Mouse (Mus musculus): ENCODE measurements around the gene Ctsw. TPM values are rescaled to one million over a fixed set of nuclear protein-coding genes. Genes with fewer than 3 reads are reported as not detected.

Ctsw gene
- polyA plus RNA-seq (2012; rRNA removed) = 2.9 and 3.7 TPM in 2 replicates

DNA sequence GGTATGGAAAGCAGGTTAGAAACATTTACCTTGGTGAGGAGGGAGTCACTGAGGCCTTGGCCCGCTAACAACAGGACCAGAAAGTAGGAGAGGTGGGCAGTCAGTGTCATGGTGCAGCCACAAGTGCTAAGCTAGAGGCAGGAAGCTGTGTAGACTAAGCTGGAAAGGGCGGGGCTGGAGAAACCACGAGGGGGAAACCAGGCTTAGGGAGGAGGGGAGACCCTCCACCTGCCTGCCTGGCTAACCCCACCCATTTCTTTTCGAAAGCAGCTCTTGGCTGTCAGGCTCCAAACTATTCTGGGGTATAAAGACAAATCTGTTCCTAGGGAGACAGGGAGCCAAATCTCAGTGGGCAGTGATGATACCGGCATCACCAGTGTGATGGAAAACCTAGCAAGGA lies at the start of gene Ctsw:
Gene Ctsw, minus strand, starts transcription at position 134 of the 400 bp plus-strand sequence.
- DNase-seq (ENCODE audit: low read depth) = no peak
- no peak for TF ChIP-seq CTCF (IDR thresholded peaks at IDR 0.05; ENCODE audit: borderline replicate concordance, extremely low read depth, insufficient read depth, insufficient read length)
- TF ChIP-seq POLR2A (IDR thresholded peaks at IDR 0.05; ENCODE audit: borderline replicate concordance, extremely low read depth, insufficient read depth, insufficient read length, poor library complexity, severe bottlenecking) = no peak

DNA sequence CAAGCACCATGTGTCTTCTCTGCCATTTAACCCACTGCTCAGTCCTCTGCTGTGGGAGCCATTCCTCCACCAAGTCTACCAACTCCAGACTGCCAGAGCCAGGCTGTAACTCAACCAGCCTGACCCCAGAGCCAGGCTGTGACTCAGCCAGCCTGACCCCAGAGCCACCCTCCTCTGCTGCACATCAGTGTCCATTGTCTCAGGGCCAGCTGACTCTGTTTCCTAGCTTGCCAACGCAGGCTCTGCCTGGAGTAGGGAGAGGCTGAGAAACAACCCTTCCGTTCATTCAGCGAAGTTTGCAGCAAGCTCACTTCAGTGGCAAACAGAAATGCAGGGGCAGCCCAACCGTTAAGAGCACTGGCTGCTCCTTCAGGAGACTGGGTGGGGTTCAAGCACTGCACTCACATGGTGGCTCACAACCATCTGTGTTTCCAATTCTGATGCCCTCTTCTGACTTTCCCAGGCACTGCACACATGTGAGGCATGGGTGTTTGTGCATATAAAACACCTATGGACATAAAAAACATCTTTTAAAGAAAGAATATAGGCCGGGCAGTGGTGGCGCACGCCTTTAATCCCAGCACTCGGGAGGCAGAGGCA lies 48.7 kb upstream of the Ctsw start:
- TF ChIP-seq CTCF (IDR thresholded peaks at IDR 0.05; ENCODE audit: borderline replicate concordance, extremely low read depth, insufficient read depth, insufficient read length) = no peak
- TF ChIP-seq POLR2A (IDR thresholded peaks at IDR 0.05; ENCODE audit: borderline replicate concordance, extremely low read depth, insufficient read depth, insufficient read length, poor library complexity, severe bottlenecking) = no peak
- no peak for DNase-seq (ENCODE audit: low read depth)

DNA sequence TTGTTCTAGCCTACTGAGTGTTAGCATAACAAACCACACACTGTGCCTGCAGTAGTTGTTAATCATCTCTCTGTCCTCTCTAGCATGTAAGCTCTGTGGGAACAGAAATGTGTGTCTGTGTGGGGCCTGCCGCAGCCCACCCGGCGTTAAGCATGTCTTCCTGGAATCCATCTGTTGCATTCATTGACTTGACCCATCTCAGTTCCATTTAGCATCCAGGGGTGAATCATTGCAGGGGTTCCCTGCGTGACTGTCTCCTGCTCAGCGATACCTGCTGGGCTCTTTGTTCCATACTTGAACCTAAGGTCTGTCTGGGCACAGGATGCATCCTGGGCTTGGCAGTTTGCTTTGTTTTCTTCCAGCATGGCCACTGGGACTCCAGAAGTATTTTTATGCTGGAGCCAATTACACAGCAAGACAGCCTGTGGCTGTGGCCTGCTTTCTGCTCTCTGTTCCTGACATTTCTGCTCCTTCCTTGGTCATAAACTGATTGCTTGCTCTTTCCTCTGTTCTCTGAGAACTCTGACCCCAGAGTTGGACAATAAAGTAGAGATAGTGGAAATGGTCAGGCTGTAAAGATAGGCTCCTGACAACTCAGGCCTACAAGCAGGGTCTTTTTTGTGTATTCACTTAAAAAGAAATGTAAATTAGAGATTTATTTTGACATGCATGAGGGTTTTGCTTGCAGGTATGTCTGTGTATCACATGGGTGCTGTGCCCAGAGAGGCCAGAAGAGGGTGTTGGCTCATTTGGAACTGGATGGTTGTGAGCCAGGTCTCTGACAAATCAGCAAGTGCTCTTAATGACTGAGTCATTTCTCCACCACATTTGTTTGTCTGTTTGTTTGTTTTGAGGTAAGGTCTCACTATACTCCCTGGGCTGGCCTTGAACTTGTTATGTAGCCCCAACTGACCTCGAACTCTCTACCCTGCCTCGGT lies 47.8 kb upstream of the Ctsw start:
- DNase-seq (ENCODE audit: low read depth) = no peak
- TF ChIP-seq POLR2A (IDR thresholded peaks at IDR 0.05; ENCODE audit: borderline replicate concordance, extremely low read depth, insufficient read depth, insufficient read length, poor library complexity, severe bottlenecking) = no peak
- no peak for TF ChIP-seq CTCF (IDR thresholded peaks at IDR 0.05; ENCODE audit: borderline replicate concordance, extremely low read depth, insufficient read depth, insufficient read length)

DNA sequence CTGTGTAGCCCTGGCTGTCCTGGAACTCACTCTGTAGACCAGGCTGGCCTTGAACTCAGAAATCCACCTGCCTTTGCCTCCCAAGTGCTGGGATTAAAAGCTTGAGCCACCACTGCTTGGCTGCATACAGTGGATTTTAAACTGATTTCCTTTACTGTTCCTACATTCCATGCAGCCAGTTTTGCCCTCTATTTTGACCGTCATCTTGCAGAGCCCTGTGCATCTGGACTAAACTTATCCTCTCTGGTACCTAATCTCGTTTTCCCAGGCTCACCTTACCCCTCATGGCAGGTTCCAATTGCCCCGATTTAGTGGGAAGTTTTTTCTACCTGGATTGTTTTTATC lies 44.7 kb upstream of the Ctsw start:
- no peak for DNase-seq (ENCODE audit: low read depth)
- TF ChIP-seq CTCF (IDR thresholded peaks at IDR 0.05; ENCODE audit: borderline replicate concordance, extremely low read depth, insufficient read depth, insufficient read length) (no peak), POLR2A (IDR thresholded peaks at IDR 0.05; ENCODE audit: borderline replicate concordance, extremely low read depth, insufficient read depth, insufficient read length, poor library complexity, severe bottlenecking) (no peak)

DNA sequence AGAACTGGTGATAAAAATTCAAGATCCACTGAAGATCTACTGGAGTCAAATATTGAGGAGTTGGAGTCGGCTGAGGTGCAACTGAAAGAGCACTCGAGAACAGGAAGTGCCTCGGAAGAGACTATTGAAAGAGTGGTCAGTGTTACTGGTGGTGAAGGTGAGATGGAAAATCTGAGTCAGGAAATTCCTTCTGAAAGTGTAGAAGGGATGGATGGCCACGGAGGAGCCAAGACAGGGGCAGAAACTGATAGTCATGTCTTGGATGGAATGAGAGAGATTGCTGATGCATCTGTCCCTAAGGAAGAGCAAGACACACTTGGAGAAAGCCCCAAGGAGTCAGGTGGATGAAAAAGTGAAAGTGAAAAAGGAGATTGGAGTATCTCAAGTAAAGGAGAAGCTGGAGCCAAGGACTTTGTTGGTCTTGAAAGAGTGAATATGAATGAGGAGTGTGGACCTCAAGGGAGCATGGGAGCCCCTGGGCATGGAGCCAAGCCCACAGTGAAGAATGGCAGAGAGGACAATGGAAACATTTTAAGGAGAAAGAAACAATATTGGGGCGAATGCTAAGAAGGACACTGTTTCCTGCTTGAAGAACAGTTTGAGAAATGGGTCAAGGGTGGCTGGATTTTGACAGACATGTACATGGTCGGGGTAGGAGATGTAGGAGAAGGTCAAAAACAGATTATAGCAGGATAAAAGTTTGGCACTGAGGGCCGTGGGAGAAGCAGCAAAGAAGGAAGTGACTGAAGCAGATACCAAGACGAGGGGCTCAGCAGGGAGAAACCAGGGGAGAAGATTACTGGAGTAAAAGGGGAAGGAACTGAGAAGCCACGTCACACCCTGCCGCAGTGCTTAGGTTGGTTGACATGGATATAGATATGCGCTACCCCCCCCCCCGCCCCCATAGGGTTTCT lies 44.0 kb upstream of the Ctsw start:
- TF ChIP-seq CTCF (IDR thresholded peaks at IDR 0.05; ENCODE audit: borderline replicate concordance, extremely low read depth, insufficient read depth, insufficient read length) = no peak
- no peak for TF ChIP-seq POLR2A (IDR thresholded peaks at IDR 0.05; ENCODE audit: borderline replicate concordance, extremely low read depth, insufficient read depth, insufficient read length, poor library complexity, severe bottlenecking)
- peak; percentile 55 for DNase-seq (ENCODE audit: low read depth)

DNA sequence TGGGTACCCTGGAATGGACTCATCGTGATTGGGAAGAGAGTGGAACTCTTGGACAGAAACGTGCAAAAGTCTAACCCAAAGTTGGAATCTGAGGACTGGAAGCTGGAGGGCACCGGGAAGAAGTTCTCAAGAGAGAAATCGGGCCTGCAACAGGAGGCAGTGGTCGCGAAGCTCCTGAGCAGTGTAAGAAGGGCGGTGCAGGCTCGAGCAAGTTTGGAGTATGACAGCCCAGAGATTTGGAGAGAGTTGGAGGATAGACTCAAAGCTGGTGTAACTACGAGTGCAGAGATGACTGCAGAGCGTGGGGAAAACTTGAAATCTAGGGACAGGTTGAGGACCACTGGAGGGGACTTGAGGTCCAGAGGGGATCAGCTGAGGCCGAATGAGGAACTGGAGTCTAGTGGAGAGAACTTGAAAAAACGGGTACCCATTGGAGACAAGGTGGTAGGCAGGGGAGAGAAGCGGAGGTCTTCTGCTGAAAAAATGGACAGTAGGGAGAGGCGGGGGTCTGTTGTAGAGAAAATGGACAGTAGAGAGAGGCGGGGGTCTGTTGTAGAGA lies 42.8 kb upstream of the Ctsw start:
- no peak for DNase-seq (ENCODE audit: low read depth)
- TF ChIP-seq CTCF (IDR thresholded peaks at IDR 0.05; ENCODE audit: borderline replicate concordance, extremely low read depth, insufficient read depth, insufficient read length) = no peak
- no peak for TF ChIP-seq POLR2A (IDR thresholded peaks at IDR 0.05; ENCODE audit: borderline replicate concordance, extremely low read depth, insufficient read depth, insufficient read length, poor library complexity, severe bottlenecking)

DNA sequence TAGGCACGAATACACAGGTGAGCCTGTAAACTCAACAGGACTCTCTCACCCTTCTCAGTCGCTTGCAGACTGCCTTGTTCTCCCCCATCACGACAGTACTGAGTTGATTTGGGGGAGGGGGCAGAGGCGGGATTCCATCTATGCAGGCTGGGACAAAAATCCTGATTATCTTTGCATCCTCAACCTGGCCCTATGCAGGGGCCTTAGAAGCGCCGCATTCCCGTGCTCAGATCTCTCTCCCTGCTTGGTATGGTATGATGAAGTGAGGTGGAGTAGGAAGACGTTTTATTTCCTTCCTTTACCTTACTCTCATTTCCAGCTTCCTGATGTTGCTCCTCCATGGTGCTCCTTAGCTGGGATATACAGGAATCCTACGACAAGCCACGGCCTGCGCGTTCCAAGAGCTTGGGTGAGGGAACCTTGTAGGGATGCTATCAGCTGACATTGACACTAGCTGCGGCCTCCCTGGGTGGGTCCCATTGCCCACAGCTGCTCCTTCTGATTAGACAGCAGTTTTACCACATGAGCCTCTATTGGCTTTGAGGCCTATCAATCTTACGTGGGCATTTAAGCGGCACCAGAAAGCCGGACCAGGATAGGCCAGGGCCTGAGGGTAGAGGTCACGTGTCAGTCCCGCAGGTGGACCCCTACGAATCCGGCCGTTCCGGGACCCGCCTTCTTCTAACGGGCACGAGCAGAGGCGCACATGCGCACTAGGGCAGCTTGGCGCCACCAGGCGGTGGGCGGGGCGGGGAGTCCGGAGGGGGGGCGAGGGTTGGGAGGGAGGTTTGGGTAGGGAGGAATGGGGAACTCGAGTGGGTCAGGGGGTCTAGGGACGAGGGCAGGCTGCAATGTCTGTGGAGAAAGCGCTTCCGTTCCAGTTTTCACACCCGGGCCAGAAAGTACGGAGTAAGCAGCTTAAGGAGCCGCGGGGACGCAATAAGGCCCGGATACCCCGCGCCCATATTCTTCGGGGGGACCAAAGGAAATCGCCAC lies 42.0 kb upstream of the Ctsw start, which contains the start of gene Snx32:
Gene Snx32, minus strand, starts transcription at position 508 of the 996 bp plus-strand sequence.
- peak; percentile 18; the same call in 1 of the 2 replicates for TF ChIP-seq CTCF (IDR thresholded peaks at IDR 0.05; ENCODE audit: borderline replicate concordance, extremely low read depth, insufficient read depth, insufficient read length)
- peak; percentile 44; the same call in 1 of the 2 replicates for TF ChIP-seq POLR2A (IDR thresholded peaks at IDR 0.05; ENCODE audit: borderline replicate concordance, extremely low read depth, insufficient read depth, insufficient read length, poor library complexity, severe bottlenecking)
- peak; percentile 100 for DNase-seq (ENCODE audit: low read depth)

DNA sequence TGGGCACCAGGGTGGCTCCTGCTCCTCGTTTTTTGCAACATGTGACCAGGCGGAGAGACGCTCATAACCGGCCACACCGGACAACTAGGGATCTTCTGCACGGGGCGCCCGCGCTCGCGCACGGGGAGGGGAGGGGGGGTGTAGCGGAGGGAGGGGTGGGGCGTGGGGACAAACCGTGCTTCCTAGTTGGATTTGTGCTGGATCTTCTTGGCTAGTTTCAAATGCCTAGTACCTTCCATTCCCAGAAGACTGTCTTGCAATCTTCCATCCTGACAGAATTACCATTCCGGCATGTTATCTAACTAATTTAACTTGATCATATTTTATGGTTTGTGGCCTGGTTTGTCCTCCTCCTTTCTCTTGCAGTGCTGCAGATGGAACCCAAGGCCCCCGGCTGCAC lies 35.4 kb upstream of the Ctsw start, which contains the start of gene 1700020D05Rik:
Gene 1700020D05Rik, minus strand, starts transcription at position 101 of the 400 bp plus-strand sequence.
- TF ChIP-seq POLR2A (IDR thresholded peaks at IDR 0.05; ENCODE audit: borderline replicate concordance, extremely low read depth, insufficient read depth, insufficient read length, poor library complexity, severe bottlenecking) (no peak), CTCF (IDR thresholded peaks at IDR 0.05; ENCODE audit: borderline replicate concordance, extremely low read depth, insufficient read depth, insufficient read length) (no peak)
- no peak for DNase-seq (ENCODE audit: low read depth)

DNA sequence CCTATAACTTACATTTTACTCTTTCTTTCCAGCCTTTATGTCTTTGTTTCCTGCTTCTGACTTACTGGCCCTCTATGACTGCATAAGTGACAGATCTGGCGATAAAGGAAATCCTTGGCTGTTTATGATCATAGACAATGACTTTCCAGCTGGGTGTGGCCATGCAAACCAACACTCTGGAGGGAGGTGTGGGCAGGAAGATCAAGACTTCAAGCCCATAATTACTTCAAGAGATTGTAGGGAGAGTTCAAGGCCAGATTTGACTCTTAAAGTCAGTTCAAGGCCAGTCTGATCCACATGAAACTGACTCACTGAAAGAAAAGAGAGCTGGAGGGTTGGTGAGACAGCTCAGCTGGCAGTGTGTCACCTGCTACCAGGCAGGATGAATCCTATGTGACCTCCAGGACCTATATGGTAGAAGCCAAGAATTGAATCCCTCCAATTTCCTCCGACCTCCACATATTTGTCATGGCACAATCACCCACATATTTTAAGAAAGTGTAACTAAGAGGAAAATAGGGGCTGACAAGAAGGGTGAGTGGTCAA lies 32.1 kb upstream of the Ctsw start:
- TF ChIP-seq POLR2A (IDR thresholded peaks at IDR 0.05; ENCODE audit: borderline replicate concordance, extremely low read depth, insufficient read depth, insufficient read length, poor library complexity, severe bottlenecking) = no peak
- TF ChIP-seq CTCF (IDR thresholded peaks at IDR 0.05; ENCODE audit: borderline replicate concordance, extremely low read depth, insufficient read depth, insufficient read length) = no peak

More for the DNA sequence above, 32.1 kb upstream of the Ctsw start:
- DNase-seq (ENCODE audit: low read depth) = no peak
